Mouse (Mus musculus) large intestine, adult 2 months (tissue): ENCODE measurements around the gene Sult4a1. TPM values are rescaled to one million over a fixed set of nuclear protein-coding genes. Genes with fewer than 3 reads are reported as not detected.

Experiments used
- DNase-seq: peaks from one replicate; pipeline ENCODE4 v3.0.0-alpha.2; 2012; ENCODE audit warnings: low read depth, low spot score
- WGBS: fragments of 180-500 bp; shearing (Covaris S2); methylation state at CpG from one replicate; pipeline ENCODE4 v1.1.7; 2018; 5-methylcytosine and 5-hydroxymethylcytosine counted together
- polyA plus RNA-seq: library from polyadenylated mRNA; depleted of rRNA; stranded (reverse); fragments of >200 nt; gene quantifications from 2 replicates; pipeline ENCODE4 v1.2.3, GENCODE M21; 2012; rRNA removed

Sult4a1 gene
- 2.7 TPM in 2 replicates for polyA plus RNA-seq

DNA sequence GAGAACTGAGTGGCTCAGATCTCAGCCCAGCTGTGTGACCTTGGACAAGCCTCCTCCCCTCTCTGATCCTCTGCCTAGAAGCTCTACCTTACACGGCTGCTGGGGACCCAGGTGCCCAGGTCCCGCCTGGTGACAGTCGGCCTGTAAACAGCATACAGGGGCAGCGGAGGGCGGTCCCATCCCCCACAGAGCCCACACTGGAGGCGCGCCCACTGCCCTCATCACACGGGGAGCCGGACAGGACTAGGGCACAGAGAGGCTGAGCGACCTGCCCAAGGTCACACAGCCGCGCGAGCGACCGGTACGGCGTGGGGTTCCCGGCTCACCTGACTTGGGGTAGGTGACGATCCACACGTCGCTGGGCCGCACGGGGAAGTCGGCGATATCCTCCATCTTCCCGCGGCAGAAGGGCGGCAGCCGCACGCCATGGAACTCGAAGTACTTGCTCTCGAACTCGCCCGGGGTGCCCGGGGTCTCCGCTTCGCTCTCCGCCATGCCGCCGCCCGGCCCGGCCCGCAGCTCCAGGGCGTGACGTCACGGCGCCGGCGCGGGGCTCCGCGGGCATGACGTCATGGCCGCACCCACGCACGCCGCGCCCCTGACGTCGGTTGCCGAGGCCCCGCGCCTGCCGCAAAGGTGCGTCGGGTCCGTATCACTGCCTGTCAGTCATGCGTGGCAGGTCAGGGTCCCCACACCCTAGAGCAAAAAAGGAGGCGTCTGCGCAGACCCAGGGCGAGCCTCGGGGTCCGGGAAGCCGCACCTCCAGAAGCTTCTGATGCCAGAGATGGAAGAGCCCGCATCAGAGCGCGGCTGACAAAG, at the start of gene Sult4a1:
Sult4a1 (minus strand) TSS at position 650 of the 819 bp plus-strand sequence.
- DNase-seq, result no peak
- WGBS, result 3% methylated on average over 77 of the region's 77 CpGs

DNA sequence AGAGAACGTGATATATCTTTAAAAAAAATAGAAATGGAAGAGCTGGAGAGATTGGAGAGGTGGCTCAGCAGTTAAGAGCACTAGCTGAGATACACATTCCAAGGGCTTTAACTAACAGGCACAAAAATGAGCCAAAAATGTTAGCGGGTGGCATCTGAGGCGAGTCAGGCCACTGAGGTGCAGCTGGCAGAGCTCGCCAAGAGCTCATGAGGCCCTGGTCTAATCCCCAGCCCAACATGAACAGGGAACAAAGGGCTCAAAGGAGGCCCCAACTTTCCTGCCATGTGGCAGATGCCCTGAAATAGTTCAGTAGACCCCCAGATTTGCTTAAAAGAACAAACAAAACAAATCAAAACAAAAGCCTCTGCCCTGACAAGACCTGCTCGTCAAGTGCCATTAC, 35.4 kb upstream of the Sult4a1 start:
- DNase-seq, result no peak
- WGBS, result 57% methylated on average over 5 of the region's 5 CpGs

DNA sequence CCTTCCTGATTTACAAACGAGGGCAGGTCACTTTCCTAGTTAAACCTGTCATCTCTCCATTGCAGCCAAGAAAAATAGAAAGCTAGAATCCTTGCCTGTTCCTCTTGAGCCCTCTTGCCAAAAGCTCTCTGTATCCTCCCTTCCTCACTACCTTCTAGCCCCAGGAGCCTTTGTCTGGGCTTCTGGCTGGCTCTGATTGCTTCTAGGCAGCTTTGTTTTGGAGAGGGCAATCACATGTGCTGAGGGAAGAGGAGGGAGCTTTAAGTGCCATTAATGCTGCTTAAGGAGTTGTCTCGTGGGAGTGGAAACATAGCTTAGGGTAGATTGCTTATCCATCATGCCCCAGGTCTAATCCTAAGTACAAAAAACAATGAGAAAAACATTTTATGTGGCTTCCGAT, 34.6 kb upstream of the Sult4a1 start:
- DNase-seq, result no peak
- 47% methylated on average over 3 of the region's 3 CpGs for WGBS

DNA sequence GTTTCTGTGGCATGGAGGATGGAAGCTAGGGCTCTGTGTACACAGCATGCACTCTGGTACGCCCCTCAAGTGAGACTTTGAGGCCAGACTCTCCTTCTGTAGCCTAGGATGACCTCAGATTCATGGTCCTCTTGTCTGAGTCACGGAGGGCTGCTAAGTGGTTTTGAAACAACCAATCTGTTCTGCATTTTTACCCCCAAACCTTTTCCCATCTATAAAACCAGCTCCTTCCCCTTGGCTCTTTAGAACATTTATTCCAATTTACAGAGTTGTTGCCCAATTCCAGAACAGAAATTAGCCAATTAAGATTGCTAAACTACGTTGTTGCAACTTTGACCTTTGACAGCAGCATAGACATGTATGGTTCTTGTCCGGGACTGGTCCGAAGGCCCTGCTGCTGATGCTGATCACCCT, 34.0 kb upstream of the Sult4a1 start:
- WGBS, result 57% methylated on average over 5 of the region's 5 CpGs
- DNase-seq, result no peak

DNA sequence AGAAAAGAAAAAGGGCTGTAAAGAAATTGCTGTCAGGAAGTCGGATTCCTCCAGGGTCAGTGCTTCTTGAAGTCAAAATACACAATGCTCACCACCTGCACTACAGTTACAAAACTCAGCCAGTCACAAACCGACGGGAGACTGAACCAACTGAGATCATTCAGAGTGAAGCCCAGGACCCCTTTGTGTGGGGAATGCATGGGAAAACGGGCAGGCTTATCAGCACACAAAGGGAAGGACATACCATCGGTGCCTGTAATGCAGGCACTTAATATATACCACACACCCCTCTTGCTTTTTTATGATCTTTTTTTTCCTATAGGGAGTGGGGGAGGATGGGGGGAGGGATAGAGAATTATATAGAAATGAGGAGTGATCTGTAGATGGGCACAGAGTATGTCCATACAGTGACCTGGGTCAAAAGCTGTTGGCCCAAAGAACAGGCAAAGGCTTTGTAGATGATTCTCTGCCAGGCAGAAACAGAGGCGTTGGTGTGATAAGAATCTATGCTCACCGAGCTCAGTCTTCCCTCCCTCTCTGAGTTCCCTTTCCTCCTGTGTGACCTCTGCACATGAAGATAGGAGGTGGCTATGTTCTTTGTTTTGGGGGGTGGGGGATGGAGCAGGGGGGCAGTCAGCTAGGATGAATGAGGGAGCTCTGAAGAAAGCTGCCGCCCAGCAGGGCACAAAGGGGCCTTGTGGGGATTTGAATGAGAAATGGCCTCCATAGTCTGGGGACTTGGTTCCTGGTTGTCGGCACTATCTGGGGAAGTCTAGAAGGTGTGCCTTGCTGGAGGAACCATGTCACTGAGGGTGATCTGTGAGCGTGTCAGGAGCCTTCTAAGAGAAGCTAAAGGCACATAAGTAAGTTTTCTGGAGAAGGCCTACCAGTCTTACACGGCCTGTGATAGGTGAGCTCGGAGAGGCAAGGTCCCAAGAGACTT, 31.2 kb upstream of the Sult4a1 start:
- WGBS, result 48% methylated on average over 12 of the region's 12 CpGs
- no peak for DNase-seq

DNA sequence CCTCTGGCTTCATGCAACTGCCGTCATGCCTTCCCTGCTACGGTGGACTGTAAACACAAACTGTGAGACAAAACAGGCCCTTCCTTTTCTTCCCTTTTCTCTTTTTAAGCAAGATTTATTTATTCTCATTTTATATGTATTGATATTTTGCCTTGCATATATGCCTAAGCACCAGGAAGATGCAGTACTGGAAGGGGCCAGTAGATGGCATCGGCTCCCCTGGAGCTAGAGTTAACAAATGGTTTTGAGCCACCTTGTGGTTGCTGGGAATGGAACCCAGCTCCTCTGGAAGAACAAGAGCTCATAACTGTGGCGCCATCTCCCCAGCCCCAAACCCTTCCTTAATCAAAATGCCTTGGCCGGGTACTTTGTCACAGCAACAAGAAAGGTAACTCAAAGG, 29.9 kb upstream of the Sult4a1 start:
- DNase-seq, result peak; percentile 4
- WGBS, result 81% methylated on average over 5 of the region's 5 CpGs

DNA sequence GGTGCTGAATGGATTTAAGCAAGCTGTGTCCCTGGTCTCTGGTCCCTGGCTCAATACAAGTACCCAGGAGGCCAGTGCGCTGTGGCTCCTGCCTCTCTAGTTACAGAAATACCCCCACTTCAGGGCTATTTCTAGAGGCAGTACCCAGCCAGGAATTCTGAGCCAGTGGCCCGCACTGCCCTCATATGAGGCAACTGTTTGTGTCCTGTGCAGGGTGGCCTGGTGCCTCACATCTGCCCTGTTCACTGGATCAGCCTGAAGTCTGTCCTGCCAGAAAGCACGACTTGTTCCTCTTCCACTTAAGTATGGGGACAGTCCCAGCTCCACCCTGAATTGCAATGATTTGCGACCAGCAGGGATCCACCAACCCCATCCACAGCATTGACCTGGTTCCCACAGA, 27.9 kb upstream of the Sult4a1 start:
- DNase-seq, result no peak
- whole genome bisulfite sequencing, result 59% methylated on average over 4 of the region's 4 CpGs

DNA sequence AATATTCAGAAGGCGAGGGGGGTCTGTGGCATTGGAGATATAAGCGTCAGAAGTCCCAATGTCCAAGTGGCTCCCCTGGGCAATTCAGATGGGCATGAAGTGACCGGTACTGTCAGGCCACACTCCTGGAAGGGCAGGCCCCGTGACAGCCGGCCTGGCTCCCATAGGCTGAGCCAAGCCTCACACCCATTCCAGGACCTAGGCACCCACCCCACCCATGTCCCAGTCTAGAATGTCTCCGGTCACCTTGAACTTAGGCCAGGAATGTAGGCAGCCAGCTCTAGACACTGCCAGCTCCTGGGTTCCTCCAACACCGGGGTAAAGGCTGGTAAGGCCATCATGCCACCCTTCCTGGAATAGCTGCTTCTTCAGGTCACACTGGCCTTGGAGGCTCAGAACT, 26.4 kb upstream of the Sult4a1 start:
- DNase-seq, result no peak
- 86% methylated on average over 7 of the region's 7 CpGs for WGBS

DNA sequence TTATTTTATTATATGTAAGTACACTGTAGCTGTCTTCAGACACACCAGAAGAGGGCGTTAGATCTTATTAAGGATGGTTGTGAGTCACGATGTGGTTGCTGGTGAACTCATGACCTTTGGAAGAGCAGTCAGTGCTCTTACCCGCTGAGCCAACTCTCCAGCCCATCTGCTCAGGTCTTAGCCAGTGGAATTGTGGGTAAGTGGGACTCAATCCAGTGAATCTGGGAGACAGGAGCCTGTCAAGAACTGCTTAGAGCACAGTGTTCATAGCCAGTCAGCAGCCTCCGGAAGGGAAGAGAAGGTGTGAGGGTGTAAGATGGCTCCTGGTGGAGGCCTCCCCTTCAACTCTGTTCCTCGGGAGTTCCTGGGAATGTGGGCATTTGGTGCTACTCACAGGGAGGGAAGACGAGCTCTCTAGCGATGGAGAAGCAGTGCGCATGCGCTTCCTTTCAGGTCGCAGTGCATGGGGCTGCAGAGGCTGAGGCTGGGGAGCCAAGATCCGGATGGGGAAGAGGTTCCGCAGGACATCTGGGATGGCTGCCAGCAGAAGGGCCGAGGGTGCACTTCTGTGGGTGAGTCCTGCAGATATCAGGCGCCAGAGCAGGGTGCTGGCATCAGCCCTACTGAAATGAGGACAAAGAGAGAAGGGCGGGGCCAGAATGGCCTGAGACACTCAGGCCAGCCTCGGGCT, 25.7 kb upstream of the Sult4a1 start:
- 51% methylated on average over 16 of the region's 16 CpGs for WGBS
- no peak for DNase-seq

DNA sequence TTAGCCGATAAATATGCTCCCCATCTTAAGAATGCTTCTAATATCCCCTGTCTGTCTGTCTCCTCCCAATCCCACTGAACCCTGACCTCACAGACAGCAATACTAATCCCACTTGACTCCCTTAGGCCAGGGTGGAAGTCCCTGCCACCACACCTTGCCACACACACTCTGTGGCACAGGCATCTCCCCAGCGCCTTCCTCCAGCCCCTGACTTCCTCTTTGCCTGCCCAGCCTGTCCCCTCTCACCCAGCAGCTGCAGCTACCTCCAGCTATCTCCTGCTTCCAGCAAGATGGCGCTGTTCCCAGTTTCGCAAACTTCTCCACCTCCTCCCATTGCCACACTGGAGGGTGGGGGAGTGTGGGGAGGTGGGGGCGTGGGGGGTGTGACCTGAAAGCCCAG, 21.3 kb upstream of the Sult4a1 start:
- 28% methylated on average over 5 of the region's 5 CpGs for WGBS
- DNase-seq, result no peak

DNA sequence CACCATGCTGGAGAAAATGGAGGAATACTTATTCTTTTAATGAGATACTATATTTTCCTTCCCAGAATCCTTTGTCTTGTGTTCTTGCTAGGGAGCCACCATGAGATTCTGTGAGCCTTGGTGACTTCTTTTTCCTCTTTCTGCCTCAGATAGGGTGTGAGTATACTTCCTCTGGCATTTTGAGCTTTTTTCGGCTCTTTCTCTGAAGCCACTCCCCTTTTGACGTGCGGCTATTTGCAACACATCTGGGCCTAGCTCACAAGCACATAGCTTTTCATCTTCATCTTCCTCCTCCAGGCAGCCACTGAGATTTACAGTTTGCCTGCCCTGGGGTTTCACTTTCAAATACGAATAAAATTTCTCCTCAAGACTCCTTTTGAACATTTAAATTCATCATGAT, 20.9 kb upstream of the Sult4a1 start:
- no peak for DNase-seq
- 59% methylated on average over 4 of the region's 4 CpGs for WGBS

DNA sequence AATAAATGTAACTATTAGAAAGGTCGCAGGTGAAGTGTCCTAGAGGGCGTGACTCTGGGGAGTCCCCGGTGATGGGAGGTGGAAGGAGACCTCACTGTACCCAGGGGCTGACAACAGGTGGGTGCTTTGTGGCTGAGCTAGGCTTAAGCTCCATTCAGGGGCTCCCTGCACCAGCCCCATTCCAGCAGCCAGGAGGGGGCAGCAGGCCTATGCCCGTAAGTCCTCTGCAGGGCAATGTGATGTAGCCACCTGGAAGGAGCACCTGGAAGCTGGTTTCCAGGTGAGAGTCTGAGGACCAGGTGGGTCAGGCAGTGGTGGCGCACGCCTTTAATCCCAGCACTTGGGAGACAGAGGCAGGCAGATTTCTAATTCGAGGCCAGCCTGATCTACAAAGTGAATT, 18.5 kb upstream of the Sult4a1 start:
- no peak for DNase-seq
- WGBS, result 56% methylated on average over 7 of the region's 7 CpGs

DNA sequence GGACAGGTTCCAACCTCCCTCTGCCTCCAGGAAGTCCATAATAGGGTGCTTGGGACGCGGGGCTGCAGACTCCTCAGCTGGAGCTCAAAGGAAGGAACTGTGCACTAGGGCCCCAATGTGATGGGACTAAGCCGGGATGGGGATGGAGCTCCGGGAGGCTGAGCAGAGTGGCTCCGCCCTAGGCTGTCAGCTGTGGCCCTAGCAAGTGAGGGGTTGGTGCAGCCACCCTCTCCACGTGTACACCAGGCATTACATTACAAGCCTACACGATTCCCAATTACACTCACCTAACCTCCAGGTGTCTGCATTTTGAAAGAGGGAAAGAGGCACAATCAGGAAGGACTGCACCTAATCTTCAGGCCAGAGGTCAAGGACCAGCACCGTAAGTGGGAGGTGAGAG, 17.5 kb upstream of the Sult4a1 start, which contains the start of gene Pnpla5:
Pnpla5 (minus strand) TSS at position 101 of the 400 bp plus-strand sequence.
- 56% methylated on average over 8 of the region's 8 CpGs for WGBS

DNA sequence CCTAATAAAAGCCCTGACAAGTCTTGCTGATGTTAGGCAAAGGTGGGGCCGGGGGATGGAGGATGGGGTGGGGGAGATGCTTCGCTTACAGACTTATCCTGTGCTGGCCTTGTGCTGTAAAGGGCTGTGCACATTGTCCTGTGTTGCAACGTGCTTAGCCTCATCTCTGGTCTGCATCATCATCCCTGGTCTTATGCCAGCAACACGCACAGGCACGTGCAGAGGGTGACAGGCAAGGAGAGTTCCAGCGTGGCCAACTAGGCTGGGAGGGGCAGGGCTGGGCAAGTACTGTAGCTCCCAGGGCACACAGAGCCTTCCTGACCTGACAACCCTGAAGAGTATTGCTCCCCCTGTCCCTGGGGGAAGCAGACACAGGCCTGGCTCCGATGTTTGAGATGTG, 15.5 kb upstream of the Sult4a1 start:
- DNase-seq, result no peak
- WGBS, result 46% methylated on average over 7 of the region's 7 CpGs

More for the DNA sequence above, 17.5 kb upstream of the Sult4a1 start, which contains the start of gene Pnpla5:
- DNase-seq, result no peak

DNA sequence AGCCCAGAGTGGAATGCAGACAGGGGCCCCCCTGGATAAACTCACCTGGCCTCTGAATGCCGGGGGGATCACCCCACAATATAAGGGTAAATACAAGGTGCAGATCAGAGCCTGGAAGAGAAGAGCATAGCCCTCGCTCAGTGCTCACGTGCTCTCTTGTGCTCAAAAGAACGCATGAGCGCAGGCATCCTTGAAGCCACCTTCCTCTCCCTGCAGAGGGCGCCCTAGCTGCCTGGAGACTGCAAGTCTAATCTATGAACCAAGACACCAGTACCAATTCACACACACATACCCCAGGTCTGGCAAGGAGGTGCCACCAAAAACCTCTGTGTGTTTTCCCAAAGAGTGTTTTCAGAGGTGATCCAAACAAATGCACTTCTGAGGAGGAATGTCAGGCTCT, 15.1 kb upstream of the Sult4a1 start:
- DNase-seq, result no peak
- 29% methylated on average over 6 of the region's 6 CpGs for WGBS

DNA sequence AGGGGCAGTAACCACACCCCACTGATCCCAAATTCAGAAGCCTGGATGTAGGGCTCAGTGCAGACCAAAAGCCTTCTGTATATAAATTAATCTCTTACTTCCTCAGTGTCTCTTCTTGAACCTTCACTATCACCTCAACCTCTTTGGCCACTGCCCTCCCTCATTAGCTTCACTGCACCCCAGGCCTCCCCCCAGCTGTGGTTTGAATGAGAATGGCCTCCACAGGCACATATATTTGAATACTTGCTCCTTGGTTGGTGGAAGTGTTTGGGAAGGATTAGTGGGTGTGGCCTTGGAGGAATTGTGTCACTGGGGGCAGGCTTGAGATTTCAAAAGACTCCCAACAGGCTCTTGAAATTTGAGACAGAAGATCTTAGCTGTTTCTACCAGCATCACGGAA, 10.9 kb upstream of the Sult4a1 start:
- WGBS, result 85% methylated on average over 1 of the region's 1 CpGs
- DNase-seq, result no peak

DNA sequence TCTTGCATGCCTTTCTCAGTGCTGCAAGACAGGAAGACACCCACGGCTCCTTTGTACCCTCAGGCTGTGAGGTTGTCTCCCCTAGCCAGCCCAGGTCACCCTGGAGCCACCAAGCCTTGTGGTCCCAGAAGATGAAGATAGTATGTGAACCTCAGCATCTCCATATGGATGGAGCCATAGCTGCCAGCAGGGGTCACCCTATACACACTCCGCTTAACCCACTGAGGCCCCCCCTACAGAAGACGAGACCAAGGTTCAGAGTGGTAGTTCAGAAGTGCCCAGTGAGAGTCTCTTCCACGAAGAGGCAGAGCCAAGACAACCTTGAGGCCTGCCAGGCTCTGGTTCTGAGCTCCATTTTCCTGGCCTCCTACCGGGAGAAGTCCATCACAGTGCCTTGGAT, 10.2 kb upstream of the Sult4a1 start:
- DNase-seq, result no peak
- 44% methylated on average over 5 of the region's 5 CpGs for WGBS

DNA sequence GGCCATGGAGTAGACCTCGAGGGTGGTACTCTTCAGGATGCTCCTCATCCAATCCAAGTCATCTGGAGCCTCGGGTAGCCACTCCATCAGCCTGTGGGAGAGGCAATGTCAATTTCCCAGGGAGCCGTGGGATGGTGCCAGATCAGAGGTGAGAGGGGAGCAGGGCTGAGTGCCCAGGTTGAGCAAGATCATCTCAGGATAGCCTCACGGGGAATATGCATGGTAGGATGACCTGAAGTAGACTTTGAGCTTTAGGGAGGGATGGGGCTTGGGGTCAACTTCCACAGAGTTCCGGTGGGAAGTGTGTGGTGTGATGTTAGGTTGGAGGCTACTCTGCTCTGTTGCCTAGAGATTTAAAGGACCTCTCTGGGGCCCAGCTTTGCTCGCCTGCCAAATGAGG, 8.3 kb upstream of the Sult4a1 start:
- WGBS, result 59% methylated on average over 6 of the region's 6 CpGs
- DNase-seq, result no peak

DNA sequence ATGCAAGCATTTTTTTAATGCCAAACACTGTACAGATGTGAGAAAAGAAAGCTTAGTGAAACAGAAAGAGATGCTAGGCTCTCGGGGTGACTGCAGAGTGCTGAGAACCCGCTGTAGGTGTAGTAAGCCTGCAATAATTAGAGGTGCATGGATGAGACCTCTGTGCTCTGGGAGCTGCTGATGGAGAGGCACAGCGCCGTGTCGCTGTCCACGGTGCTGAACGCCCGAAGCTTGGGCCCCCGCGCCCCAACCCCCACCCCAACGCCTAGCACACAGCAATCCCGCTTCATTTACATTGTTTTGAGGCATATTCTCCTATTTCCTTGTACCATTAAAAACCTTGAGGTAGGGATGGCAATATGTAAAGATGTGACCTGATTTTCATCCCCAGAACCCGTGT, 3.3 kb upstream of the Sult4a1 start:
- WGBS, result 7% methylated on average over 13 of the region's 13 CpGs
- no peak for DNase-seq

DNA sequence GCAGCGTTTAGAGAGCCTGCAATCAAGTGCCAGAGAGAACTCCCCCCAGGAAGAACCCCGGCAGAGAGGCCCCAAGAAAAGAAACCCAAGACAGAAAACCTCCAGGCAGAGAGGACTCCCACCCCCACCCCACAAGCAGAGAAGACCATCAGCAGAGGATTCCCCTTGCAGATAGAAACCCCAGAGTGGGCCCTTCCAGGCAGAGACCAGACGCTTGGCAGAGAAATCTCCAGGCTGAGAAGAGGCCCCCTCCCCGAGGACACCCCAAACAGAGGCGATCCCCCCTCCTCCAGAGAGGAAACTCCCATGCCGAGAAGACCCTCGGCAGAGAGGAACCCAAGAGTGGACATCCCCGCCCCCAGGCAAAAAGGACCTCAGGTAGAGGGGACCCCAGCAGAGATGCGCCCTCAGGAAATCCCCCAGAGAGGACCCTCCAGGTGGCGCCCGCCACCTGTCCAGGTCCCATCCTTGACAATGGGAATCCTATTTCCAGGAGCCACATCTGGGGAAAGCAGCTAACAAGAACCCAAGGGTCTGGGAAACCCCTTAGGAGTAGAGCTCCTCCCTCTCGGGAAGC, 458 bp upstream of the Sult4a1 start:
- DNase-seq, result no peak
- WGBS, result 7% methylated on average over 12 of the region's 12 CpGs
